Comparison of ENCODE assay signal across 9 mouse cellular contexts in genomic region chr5:143404148-143404930, GRCm38 (mm10). TPM values are rescaled to one million over a fixed set of nuclear protein-coding genes. Genes with fewer than 3 reads are reported as not detected.
A peak's percentile ranks its signal among the peaks of the same experiment; 100 is the strongest.
DNase-seq lines count a peak whose midpoint lies in the region; ATAC-seq and TF ChIP-seq lines count a peak whose summit lies in the region.
"Had no signal": no experiment of that assay in that cellular context is flagged by ENCODE, and none has a peak within 500 bp of the region (broad histone marks: within the 10 kb centered on the region; RNA-seq: fewer than 3 reads in every experiment).

No protein-coding gene starts in this region.

- H3K9me3 ChIP-seq in heart, embryonic 16.5 days (replicated peaks; ENCODE audit: control insufficient read depth, low read length), result no peaks in the 10 kb centered on the region
- H3K9me3 ChIP-seq in limb, embryonic 13.5 days, result no peaks in the 10 kb centered on the region

- H3K36me3 ChIP-seq in liver, adult 2 months (ENCODE audit: control insufficient read depth, insufficient read depth, low read length), result peaks cover 12% of the 10 kb centered on the region; the same call in 1 of the 2 replicates
- H3K36me3 ChIP-seq in heart, embryonic 16.5 days (ENCODE audit: control insufficient read depth, insufficient read depth), result 0 out of 2 replicates have a peak, but pooled peaks cover 3% of the 10 kb centered on the region
- peaks cover 40% of the 10 kb centered on the region for H3K36me3 ChIP-seq in limb, embryonic 13.5 days
- peaks cover 17% of the 10 kb centered on the region for H3K36me3 ChIP-seq in myocyte (ENCODE audit: control insufficient read depth, insufficient read depth)

- H3K4me3 ChIP-seq in liver, adult 2 months (ENCODE audit: insufficient read depth, low read depth, low read length), result peak overlapping the region; percentile 96
- H3K4me3 ChIP-seq in heart, embryonic 16.5 days (ENCODE audit: low read length), result peak overlapping the region; percentile 98
- H3K4me3 ChIP-seq in limb, embryonic 13.5 days, result peak overlapping the region; percentile 99
- H3K4me3 ChIP-seq in myocyte, result peak overlapping the region; percentile 73

- H3K27me3 ChIP-seq in liver, adult 2 months (ENCODE audit: control insufficient read depth, insufficient read depth, low read length), result no peaks in the 10 kb centered on the region
- H3K27me3 ChIP-seq in heart, embryonic 16.5 days (ENCODE audit: control insufficient read depth, insufficient read depth, low read length), result no peaks in the 10 kb centered on the region
- no peaks in the 10 kb centered on the region for H3K27me3 ChIP-seq in limb, embryonic 13.5 days
- no peaks in the 10 kb centered on the region for H3K27me3 ChIP-seq in myocyte (ENCODE audit: control insufficient read depth, insufficient read depth, insufficient read length)

- H3K4me1 ChIP-seq in liver, adult 2 months (ENCODE audit: control insufficient read depth, insufficient read depth, low read length), result peaks cover 40% of the 10 kb centered on the region
- H3K4me1 ChIP-seq in heart, embryonic 16.5 days (ENCODE audit: control insufficient read depth, insufficient read depth, low read length), result peaks cover 30% of the 10 kb centered on the region
- H3K4me1 ChIP-seq in limb, embryonic 13.5 days, result peaks cover 29% of the 10 kb centered on the region

- under 1% methylated on average over 34 of the region's 34 CpGs for WGBS in liver, adult 2 months
- 3% methylated on average over 34 of the region's 34 CpGs for WGBS in heart, embryonic 16.5 days
- 4% methylated on average over 34 of the region's 34 CpGs for WGBS in limb, embryonic 13.5 days

- TF ChIP-seq CTCF in liver, adult 2 months (IDR thresholded peaks at IDR 0.05; ENCODE audit: low read depth, low read length), result no peak

- ATAC-seq in common myeloid progenitor, adult 5-6 weeks (replicated peaks; ENCODE audit: low read depth, poor library complexity, severe bottlenecking), result peak; percentile 7; the same call in 1 of the 2 replicates
- ATAC-seq in heart, embryonic 16.5 days (replicated peaks; ENCODE audit: extremely low read depth, insufficient read depth, low FRiP score), result peak; percentile 24; the same call in 1 of the 2 replicates
- ATAC-seq in limb, embryonic 13.5 days (ENCODE audit: low FRiP score, low read depth), result peak; percentile 58

- H3K4me2 ChIP-seq in heart, embryonic 16.5 days (ENCODE audit: low read depth, low read length), result peak overlapping the region; percentile 87
- H3K4me2 ChIP-seq in limb, embryonic 13.5 days (replicated peaks), result peak overlapping the region; percentile 84
- H3K4me2 ChIP-seq in myocyte (ENCODE audit: low read depth), result peak overlapping the region; percentile 80

- peak overlapping the region; percentile 86 for H3ac ChIP-seq in myocyte (ENCODE audit: control insufficient read depth, insufficient read length)

- peak overlapping the region; percentile 99 for H3K9ac ChIP-seq in liver, adult 2 months (ENCODE audit: low read depth, low read length)
- peak overlapping the region; percentile 97 for H3K9ac ChIP-seq in heart, embryonic 16.5 days (ENCODE audit: low read length)
- H3K9ac ChIP-seq in limb, embryonic 13.5 days, result peak overlapping the region; percentile 99

- H3K27ac ChIP-seq in liver, adult 2 months (replicated peaks; ENCODE audit: insufficient read depth, low read depth, low read length), result peak overlapping the region; percentile 95
- H3K27ac ChIP-seq in heart, embryonic 16.5 days (ENCODE audit: low read length), result peak overlapping the region; percentile 88
- H3K27ac ChIP-seq in limb, embryonic 13.5 days, result peak overlapping the region; percentile 90

- H3K79me2 ChIP-seq in liver, adult 2 months (ENCODE audit: control insufficient read depth, insufficient read depth, low read length), result peaks cover 34% of the 10 kb centered on the region
- peaks cover 55% of the 10 kb centered on the region for H3K79me2 ChIP-seq in myocyte (ENCODE audit: control insufficient read depth, insufficient read depth)

- no peak for DNase-seq in liver, adult 2 months (ENCODE audit: extremely low read depth, low read depth, low spot score)
- DNase-seq in liver, result no peak
- DNase-seq in cerebellum, adult 9-11 months, result no peak
- DNase-seq in cerebellum, adult 11 months, result no peak

- no peak for TF ChIP-seq POLR2A in liver, adult 2 months (IDR thresholded peaks at IDR 0.05; ENCODE audit: extremely low read depth, insufficient read depth, low read length)
- TF ChIP-seq POLR2A in myocyte (IDR thresholded peaks at IDR 0.05; ENCODE audit: insufficient read length, low read depth), result no peak

TF ChIP-seq in myocyte, 11 proteins besides CTCF, POLR2A, EP300 and RAD21:
- TF ChIP-seq USF1 (IDR thresholded peaks at IDR 0.05; ENCODE audit: low read depth), result no peak
- TF ChIP-seq TCF3 (IDR thresholded peaks at IDR 0.05; ENCODE audit: insufficient read length, low read depth), result no peak
- no peak for TF ChIP-seq MYOD1 (IDR thresholded peaks at IDR 0.05; ENCODE audit: control insufficient read depth in 1 of 3, insufficient read length in 2 of 3, low read depth in 2 of 3)
- no peak for TF ChIP-seq SRF (IDR thresholded peaks at IDR 0.05; ENCODE audit: control insufficient read depth, insufficient read length, low read depth)
- TF ChIP-seq MAX (IDR thresholded peaks at IDR 0.05; ENCODE audit: low read depth), result no peak
- no peak for TF ChIP-seq POLR2AphosphoS2 (IDR thresholded peaks at IDR 0.05; ENCODE audit: insufficient read length, low read depth)
- TF ChIP-seq REST (IDR thresholded peaks at IDR 0.05; ENCODE audit: insufficient read depth, insufficient read length), result no peak

RNA-seq across cellular contexts. Expression of gene Kdelr2, which starts 0.7 kb away (rescaled TPM):
- total RNA-seq in liver, adult 2 months (2014; rRNA removed), result 130 and 145 TPM in 2 replicates
- polyA plus RNA-seq in liver, adult 2 months (2012; rRNA removed), result 114 and 122 TPM in 2 replicates
- total RNA-seq in common myeloid progenitor, adult 5-6 weeks (2017), result 75.4 and 96.4 TPM in 2 replicates
- polyA plus RNA-seq in heart, embryonic 16.5 days (2015; fragmentation: Nextera tagmentation; extraction: Ambion mirVana), result 194 and 203 TPM in 2 replicates
- polyA plus RNA-seq in limb, embryonic 13.5 days (2015; fragmentation: Nextera tagmentation; extraction: Ambion mirVana), result 433 and 435 TPM in 2 replicates
- 88.2 TPM for polyA plus RNA-seq in myocyte (2012; fragmentation: generic; extraction: Trizol)

RNA-seq across cellular contexts. Expression of gene Grid2ip, which starts 47.2 kb away (rescaled TPM):
- total RNA-seq in liver, adult 2 months (2014; rRNA removed), result not detected in 2 replicates
- polyA plus RNA-seq in liver, adult 2 months (2012; rRNA removed), result 0.13 TPM in 1 of 2 replicates, not detected in the other
- total RNA-seq in common myeloid progenitor, adult 5-6 weeks (2017), result not detected in 2 replicates
- polyA plus RNA-seq in heart, embryonic 16.5 days (2015; fragmentation: Nextera tagmentation; extraction: Ambion mirVana), result 0.08 TPM in 1 of 2 replicates, not detected in the other
- polyA plus RNA-seq in limb, embryonic 13.5 days (2015; fragmentation: Nextera tagmentation; extraction: Ambion mirVana), result 0.68 and 0.78 TPM in 2 replicates
- polyA plus RNA-seq in myocyte (2012; fragmentation: generic; extraction: Trizol), result not detected
- total RNA-seq: neutrophil, adult 5-6 weeks had no signal

Comparison
In these comparisons a context has a peak if more than half of its experiments do, and no peak if none do; other contexts are left out.
1. ATAC-seq: peak in every context shown above with its lines; median percentile 58 in limb, embryonic 13.5 days; 24 in heart, embryonic 16.5 days; 7 in common myeloid progenitor, adult 5-6 weeks.